Mouse (Mus musculus): ENCODE data around the gene Mrpl22. TPM values are rescaled to one million over a fixed set of nuclear protein-coding genes. Genes with fewer than 3 reads are reported as not detected.
"Not testable (repeated sequence)": the region's sequence is repeated elsewhere in the genome, so short reads cannot be mapped to it uniquely, and the experiment has no call there.

The Mrpl22 gene
- total RNA-seq (2021): 10 to 100 TPM; 50.1 to 54.3 TPM

DNA sequence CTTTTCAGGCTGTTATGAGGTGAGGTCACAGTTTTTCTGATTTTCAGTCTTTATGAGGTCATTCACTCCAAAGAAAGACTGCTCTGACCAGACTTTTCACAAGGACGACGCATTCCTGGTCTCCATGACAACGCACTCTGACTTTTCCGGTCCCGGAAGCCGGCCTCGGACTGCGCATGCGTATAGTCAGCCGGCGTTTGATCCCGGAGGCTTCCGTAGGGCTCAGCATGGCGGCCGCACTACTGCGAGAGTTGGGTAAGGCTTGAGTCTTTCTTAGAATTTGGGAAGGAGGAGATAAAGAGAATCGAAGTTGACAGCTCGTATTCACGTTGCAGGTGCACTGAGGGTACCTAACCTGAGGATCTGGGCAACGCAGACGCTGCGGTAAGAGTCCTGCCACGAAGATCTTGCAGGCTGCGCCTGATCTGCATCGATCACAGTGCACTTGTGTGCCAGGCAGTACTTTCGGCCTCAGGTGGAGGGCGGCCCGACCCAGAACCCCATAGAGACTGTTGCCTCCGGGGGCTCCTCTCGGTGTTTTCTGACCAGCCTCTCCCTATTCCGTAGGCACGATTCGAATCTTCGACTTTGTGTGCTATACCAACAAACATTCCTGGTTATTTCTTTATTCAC, at the start of gene Mrpl22:
TSS of gene Mrpl22 (plus strand) at position 203 of the 633 bp plus-strand sequence.
- peak; percentile 98 for DNase-seq

DNA sequence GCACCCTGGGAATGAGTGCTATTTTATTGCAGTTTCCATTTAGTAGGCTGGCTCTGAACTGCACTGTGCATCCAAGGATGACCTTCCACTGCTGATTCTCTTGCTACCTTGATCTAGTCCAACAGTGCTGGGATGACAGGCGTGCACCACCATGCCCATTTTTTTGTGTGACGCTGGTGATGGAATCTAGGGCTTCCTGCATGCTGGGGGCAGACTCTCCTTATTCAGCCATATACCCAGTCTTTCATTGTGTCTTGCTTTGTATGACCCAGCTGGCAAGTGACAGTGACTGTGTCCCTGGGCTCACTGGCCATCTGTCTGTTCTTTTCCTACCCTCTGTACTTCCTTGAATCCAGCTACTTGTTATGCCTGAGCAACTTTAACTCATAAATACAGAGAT, 47.8 kb upstream of the Mrpl22 start:
- DNase-seq: no peak

DNA sequence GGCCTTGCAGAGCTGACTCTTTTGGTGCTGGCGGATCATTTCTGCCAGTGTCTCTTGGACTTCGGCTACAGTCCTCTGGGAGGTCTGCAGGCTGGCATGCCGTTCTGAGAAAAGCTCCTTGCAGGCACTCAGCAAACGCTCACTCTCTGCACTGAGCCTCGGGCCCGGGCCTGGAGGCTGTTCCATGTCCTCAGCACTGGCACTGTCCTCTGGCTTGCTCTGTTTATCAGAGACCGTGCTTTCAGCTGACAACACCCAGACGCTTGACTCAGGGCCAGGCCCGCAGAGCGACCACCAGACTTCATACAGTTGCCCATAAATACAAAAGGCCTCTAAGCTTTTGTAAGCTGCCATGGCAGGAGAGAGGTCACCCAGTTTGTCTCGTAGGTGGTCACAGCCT, 46.4 kb upstream of the Mrpl22 start:
- DNase-seq: peak; percentile 31

DNA sequence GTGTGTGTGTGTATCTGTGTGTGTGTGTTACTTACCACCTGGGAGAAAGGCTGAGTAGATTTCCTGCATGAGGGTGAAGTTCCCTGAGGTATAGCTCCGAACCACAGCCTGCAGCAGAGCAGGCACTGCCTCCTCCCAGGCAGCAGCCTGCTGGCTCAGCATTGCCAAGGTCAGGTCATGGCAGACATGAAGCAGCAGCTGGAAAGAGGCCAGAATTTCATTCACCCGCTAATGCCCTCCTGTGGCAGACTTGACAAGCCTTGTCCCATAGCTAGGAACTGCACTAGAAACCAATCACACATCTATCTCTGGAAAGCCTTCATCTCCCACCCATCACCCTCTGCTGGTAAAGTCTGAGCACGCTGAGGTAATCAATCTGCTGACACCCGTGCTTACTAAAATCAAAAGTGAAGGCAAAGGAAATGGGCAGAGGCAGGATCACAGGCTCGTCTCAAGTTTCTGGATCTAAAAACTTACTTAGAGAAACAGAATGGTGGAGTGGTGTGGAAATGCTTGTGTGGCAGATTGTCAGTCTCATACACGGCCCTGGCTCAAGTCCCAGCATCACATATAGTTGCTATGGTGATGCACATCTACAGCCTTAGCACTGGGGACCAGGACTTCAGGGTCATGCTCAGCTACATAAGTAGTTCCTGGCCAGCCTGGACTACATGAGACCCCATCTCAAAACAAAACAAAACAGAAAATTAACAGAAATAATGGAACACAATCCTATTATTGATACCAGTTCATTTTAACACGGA, 44.9 kb upstream of the Mrpl22 start:
- DNase-seq: peak; percentile 82

DNA sequence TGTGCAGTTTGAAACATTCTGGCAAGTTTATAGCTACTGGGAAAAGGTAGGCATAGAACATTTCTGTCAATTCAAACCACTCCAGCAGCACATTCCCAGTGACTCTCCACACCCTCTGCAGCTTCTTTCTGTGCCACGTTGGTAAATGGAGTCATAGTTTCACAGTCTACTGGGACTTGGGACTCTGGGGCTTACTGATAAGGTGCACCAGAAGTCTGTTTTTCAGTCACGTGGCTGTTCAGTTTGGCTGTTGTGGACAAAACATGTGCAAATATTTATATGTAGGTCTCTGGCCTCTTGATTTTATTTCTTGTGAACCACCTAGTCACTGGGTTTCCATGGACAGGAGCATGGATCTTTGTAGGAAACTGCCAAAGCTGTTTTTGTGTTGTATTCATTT, 43.9 kb upstream of the Mrpl22 start:
- DNase-seq: no peak

DNA sequence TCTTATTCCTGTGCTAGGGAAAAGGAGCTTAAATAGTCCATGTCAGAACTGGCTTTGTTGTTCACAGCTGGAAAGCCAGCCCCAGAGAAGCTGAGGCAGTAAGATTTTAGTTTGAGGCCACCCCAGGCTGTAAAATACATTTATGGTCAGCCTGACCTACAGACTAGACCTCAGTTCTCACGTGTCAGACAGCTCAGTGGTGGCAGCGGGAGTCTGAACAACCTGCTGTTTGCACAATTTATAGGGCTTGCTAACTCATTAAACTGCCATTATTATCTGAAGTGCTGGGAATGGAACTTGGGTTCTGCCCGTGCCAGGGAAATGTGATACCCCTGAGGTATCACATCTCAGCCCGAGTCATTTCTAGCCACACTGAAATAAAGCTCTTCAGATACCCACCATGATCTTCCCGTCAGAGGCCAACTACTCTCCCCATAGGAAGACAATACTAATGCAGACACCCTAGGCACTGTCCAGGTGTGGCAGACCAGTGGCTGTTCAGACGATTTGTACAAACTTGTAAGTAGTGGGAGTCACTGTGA, 42.1 kb upstream of the Mrpl22 start:
- DNase-seq: no peak

DNA sequence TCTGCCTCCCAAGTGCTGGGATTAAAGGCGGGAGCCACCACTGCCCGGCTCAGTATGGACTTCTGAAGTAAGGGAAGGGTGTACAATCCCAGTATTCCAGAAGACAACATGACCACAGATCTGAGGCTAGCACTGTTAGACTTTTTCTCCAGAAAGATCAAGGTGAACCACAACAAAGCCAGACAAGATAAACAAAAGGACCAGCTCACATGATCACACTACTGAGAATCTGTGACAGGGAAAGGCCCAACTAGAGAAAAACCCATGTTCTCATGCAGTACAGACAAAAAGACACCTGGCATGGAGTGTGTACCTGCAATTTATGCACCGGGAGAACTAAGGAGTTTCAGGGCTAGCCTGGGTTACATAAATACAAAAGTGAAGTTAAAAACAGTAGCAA, 39.4 kb upstream of the Mrpl22 start:
- no peak for DNase-seq

DNA sequence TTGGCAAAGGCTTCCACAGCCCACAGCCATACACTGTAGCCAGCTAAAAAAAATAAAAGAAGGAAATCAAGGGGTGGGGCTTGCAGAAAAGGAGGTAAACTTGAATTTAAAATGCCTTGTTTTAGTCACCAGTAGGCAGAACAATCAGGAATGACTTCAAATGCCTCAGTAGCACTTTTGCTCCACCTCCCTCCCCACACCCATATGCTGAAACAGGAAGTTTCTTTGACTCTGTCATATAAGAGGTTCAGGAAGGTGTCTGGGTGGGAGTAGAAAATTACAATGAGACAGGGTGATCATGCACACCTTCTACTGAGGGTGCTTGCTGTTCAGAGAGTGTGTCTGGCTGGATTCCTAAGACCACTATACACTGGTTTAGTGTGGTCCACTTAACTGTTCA, 36.6 kb upstream of the Mrpl22 start:
- no peak for DNase-seq

DNA sequence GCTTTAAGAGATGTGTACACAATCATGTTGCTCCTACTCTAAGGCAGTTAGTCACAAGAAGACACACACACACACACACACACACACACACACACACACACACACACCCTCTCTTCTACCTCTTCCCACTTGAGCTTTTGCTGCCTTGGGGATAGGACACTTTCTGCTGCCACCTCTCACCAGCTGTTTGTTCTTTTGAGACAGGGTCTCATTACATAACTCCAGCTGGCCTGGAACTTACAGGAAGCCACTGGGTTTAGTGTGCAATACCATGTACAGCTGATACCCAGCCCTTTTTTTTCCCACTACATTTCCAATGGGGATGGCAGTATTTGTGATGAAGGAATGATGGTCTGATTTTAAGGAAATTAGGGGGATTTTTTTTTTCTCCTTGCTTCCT, 36.2 kb upstream of the Mrpl22 start:
- DNase-seq: no peak

DNA sequence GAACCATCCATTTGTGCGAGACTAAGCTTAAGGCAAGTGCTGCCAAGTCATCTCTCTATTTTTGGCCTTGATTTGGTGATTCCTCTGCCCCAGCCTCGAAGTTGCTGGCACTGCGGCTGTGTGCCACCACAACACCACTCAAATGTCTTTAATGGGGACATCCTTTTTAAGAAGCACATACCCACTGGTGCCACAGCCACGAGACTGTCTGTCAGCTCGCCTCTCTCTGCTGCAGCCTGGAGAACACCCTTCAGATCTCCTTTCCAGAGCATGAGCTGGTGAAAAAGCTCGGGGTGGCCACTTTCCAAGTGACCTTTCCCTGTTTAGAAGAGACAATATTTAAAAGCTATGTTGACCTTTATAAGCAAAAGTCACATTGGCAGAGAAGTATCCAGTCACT, 34.8 kb upstream of the Mrpl22 start:
- DNase-seq: no peak

DNA sequence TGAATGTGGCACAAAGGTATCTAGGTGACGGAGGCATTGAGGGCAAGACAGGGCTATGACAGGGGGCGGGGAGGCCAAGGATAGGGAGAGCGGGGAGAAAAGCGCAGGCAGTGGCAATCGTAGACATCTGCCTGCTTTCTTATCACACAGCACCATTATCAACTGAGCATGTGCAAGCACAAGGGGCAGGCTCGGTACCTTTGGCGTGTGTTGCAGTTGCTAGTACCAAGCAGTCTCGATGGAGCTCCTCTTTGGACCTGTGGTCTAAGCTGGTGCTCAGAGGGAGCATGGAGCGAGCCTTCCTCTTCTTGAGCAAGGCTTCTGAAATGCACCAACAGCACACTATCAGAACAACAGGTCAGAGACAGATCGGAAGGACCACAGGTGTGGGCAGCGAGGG, 32.6 kb upstream of the Mrpl22 start:
- no peak for DNase-seq

DNA sequence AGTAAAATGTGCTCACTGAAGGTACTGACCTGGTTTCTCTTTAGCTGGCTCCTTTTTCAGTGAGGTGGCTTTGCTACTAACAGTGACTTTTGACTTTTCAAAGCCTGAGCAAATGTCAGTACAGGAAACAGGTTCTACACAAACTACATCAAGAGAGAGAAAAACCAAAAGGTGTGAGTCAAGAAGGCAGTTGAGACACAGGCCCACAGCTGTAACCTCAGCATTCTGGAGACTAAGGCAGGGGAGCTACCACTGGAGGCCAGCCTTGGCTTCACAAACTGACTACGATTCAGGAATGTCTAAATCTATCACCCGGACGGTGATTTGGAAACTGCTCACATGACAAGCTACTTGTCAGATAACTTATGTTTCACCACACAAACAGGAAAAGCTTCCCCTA, 32.0 kb upstream of the Mrpl22 start:
- DNase-seq: no peak

DNA sequence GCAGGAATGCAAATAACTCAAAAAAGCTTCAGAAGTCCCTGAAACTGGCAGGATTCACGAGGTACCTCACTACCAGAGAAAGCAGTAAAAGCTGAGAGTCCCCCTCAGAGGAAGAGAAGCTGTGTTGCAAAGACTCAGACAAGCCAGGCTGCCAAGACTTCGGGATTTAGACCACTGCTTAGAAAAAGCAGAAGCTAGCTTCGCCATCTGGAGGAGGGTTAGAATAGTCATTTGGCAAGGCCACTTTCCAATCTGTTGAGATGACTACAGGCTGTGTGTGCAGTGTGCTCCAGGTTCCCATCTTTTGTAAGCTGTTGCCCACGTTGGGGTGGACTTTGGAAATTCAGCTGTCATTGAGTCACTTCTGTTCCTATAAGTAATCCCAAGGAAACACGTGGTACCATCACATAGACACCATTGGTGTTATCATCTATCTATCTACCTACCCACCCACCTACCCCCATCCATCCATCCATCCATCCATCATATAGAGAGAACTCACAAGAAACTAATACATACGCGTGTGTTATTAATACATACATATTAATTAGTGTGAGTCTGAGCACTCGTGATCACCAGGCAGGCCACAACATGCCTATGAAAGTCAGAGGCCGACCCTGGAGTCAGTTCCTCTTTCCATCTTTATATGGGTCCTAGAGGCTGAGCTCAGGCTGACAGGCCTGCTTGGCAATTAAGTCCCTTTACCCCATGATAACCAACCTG, 27.6 kb upstream of the Mrpl22 start:
- DNase-seq: no peak

DNA sequence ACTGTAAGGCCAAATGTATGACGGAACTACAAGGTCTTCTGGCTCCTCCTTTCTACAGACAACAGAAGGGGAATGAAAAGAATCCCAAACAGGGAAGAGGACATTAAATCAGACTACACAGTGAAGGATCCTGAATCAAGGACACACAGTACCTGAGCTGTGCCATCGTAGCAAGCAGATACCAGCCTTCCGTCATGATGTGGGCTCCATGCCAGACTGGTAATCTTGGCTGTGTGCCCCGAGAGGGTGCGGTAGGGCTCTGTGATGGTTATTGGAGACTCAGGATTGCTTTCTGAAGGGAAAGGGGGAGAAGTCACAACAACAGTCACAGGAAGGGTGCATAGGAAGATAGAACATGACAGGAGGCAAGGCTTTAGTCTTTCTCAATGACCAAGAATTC, 25.2 kb upstream of the Mrpl22 start:
- DNase-seq: peak; percentile 71

DNA sequence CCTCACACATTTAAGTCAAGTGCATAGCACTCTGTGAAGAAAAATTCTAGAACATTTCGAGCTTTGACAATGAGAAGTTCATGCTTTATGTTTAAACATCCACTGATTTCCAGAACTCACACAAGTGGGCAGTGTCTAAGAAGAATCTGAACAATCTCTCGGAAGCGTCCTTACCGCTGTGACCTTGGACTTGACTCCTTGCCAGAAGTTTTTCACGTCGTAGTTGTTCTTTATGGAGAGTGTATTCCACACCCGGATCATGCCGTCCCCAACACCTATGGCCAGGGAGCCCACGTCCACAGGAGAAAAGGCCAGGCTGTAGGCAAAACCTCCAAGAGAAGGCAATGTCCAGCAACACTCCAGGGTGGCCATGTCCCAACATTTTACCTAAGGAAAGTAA, 16.0 kb upstream of the Mrpl22 start:
- no peak for DNase-seq

DNA sequence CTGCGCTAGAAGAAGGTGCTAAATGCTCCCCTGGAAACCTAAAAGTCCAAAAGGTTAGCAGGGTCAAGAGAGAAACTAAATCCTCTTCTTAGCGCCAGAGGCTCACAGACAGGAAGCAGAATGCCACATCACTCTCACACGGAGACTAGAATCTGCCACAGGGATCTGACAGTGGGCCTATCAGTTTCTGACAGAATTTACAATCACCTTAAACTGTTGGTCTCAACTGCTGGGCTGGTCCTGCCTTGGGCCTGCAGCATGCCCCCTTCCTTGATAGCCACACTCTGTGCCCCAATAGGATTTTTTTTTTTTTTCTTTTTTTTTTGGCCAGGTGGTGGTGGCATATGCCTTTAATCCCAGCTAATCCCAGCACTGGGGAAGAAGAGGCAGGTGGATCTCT, 14.6 kb upstream of the Mrpl22 start:
- DNase-seq: no peak

DNA sequence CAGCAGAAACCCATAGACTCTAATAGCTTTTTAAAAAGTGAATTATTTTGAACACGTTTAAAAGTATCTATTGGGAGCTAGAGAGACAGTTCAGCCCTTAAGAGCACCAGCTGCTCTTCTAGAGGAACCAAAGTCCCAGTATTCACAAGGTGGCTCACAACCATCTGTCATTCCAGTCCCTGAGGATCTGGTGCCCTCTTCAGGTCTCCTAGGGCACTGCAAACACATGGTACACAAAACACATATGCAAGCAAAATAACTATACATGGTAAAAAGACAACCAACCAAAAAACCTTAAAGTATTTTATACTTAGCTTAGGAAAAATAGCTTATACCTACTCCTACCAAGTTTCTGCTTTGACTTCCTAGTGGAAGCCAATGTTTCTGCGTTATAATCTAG, 6.4 kb upstream of the Mrpl22 start:
- no peak for DNase-seq

DNA sequence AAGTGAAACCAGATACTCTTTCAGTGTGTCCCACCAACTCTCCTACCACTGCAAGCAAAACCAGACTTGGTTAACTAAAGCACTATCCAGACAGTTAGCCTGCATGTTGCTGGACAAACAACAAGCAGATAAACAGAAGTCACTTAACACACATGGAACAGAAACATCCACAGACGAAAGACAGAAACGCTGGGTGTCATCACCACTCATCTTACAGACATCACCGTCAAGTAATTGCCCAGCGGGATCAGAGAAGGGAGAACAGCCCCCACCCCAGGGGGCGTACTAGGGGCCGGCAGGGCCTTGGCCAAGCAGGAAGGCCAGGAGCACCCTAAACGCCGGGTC, 3.7 kb upstream of the Mrpl22 start:
- no peak for DNase-seq

DNA sequence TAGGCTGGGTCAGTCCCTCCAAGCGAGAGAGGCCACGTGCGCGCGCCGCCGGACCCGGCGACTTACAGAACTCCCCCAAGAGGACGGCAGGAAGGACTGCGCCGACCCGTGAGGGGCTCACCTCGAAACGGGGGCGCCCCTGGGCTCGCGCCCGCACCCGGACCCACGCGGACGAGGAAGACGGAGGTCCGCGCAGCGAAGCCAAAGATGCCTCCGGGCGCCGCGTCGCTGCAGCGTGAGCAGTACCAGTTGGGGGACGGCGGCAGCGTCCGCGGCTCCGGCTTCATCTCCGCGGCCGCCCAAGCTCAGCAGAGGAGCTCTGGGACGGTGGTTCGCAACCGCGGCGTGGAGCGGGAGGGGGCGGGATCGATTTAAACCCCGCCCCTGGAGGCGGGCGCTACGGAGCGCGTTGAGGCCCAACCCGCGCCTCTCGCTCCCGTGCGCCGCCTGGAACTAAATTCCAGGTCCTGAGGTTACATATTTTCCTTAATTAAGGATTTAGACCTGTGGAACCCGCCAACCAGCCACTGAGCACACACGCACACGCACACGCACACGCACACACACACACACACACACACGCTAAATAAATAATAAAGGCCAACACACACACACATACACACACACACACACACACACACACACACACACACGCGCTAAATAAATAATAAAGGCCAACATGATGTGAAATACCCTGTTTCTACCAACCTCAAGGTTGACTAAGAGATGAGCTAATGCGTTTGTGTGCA, 3.1 kb upstream of the Mrpl22 start, which contains the start of gene Gemin5:
TSS of gene Gemin5 (minus strand) at position 373 of the 749 bp plus-strand sequence.
- peak; percentile 90 for DNase-seq

DNA sequence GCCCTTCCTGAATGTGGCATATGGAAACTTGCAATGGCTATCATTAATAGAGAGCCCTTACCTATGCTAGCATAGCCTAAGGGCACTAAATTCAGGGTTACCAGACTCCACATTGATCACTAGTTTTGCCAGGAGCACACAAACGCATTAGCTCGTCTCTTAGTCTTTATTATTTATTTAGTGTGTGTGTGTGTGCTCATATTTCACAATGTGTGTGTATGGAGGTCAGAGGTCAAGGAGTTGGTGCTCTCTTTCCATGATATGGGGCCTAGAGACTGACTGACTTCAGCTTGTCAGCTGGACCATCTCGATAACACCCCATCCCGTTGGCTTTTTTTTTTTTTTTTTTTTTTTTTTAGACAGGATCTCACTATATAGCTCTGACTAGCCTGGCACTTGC, 1.8 kb upstream of the Mrpl22 start:
- no peak for DNase-seq

DNA sequence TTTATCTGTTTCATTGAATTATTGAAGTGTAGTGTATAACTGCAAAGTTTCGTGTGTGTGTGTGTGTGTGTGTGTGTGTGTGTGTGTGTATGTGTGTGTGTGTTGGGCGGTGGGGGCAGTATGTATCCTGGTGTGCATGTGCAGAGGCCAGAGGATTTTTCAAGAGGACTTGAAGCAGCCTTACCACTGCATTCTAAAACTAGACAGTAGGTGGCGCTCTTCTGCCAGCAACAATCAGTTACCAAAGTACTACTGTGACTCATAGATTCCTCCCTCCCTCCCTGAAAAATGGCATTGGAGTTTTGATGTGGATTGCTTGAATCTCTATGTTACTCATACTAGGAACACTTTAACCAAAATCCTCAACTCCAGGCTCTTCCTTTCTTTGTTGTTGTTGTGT, 8.1 kb downstream of the Mrpl22 start:
- peak; percentile 78 for DNase-seq

DNA sequence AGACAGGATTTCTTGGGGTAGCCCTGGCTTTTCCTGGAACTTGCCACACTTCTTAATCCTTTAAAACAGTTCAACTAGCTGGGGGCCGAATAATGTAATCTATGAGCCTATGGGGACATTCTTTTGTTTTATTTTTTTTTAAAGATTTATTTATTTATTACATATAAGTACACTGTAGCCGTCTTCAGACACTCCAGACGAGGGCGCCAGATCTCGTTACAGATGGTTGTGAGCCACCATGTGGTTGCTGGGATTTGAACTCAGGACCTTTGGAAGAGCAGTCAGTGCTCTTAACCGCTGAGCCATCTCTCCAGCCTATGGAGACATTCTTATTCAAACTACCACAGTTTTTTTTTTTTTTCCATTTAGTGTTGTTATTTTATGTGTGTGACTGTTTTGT, 8.5 kb downstream of the Mrpl22 start:
- DNase-seq: not testable (repeated sequence)

DNA sequence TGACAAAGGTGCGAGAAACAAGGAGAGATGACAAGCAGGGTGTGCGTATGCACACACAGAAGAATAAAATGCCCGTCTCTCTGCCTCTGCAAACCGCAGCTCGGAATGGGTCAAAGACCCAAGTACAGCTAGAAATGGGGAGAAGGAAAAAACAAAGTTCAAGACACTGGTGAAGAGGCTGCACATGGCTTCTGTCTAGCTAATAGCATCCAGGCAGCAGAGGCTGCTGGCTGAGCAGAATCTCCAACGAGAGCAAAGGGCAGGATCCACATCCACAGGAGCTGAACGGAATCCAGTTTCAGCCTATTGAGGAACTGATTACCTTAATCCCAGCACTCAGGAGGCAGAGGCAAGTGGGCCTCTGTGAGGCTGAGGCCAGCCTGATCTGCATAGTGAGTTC, 9.3 kb downstream of the Mrpl22 start:
- no peak for DNase-seq
